Mouse (Mus musculus) bone marrow, adult 2 months (tissue): ENCODE results near the gene Lcn12. TPM values are rescaled to one million over a fixed set of nuclear protein-coding genes. Genes with fewer than 3 reads are reported as not detected.

Experiments used
- H3K27ac ChIP-seq: fragments of 200-500 bp; 2 replicates; pipeline ENCODE4 v1.5.1; 2012; ENCODE audit warnings: low read depth, mild to moderate bottlenecking, control low read depth, inconsistent platforms, low read length; ENCODE audit not compliant: control insufficient read depth, poor library complexity, insufficient read depth
- H3K4me1 ChIP-seq: fragments of 200-500 bp; 2 replicates; pipeline ENCODE4 v1.6.1; 2011; ENCODE audit warnings: low read length; ENCODE audit not compliant: control insufficient read depth, insufficient read depth
- H3K4me3 ChIP-seq: fragments of 200-500 bp; replicated peaks from 2 replicates; pipeline ENCODE3; 2011; ENCODE audit warnings: mild to moderate bottlenecking, low read depth, low read length, control low read depth; ENCODE audit not compliant: control insufficient read depth
- CTCF ChIP-seq: fragments of 200-500 bp; IDR thresholded peaks from 2 replicates; pipeline ENCODE4 v1.5.1; 2011; ENCODE audit warnings: low read length, control low read depth; ENCODE audit not compliant: control insufficient read depth, insufficient read depth
- POLR2A ChIP-seq: fragments of 200-500 bp; IDR thresholded peaks from 2 replicates; pipeline ENCODE4 v1.6.1; 2011; ENCODE audit warnings: low read depth, mild to moderate bottlenecking, control low read depth, low read length, borderline replicate concordance; ENCODE audit not compliant: control insufficient read depth
- WGBS: fragments of 180-500 bp; shearing (Covaris S2); methylation state at CpG from one replicate; pipeline ENCODE4 v1.1.7; 2018; 5-methylcytosine and 5-hydroxymethylcytosine counted together
- polyA plus RNA-seq: library from polyadenylated mRNA; stranded (reverse); fragments of >200 nt; gene quantifications from 2 replicates; pipeline ENCODE4 v1.2.4, GENCODE M21; 2011; ENCODE audit warnings: low replicate concordance; ENCODE audit not compliant: missing spikeins, insufficient read depth, insufficient read length

Lcn12 gene
- polyA plus RNA-seq, 1 experiment: not detected

DNA sequence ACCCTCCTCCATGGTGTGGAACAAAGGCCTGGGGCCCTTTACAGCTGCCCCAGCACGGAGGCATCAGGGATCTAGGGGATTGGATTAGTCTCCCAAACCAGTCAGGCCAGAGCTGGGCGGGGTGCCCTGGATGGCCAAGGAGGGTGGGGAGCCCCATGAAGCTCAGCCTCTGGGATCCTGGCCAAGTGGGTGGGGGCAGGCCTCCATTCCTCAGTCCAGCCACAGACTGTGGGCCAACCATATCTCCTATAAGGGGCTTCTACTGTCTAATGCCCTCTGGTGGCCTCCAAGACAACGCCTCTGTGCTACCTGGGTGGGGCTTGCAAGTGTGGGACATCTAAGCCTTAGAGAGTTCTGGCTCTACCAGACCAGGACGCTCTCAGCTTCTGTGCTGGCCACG is 34.8 kb downstream of the Lcn12 start:
- TF ChIP-seq POLR2A (no peak), CTCF (no peak)
- H3K27ac ChIP-seq: no peak overlapping the region
- H3K4me3 ChIP-seq: no peak overlapping the region
- peaks cover 4% of the 10 kb centered on the region; the same call in 1 of the 2 replicates for H3K4me1 ChIP-seq
- 74% methylated on average over 5 of the region's 5 CpGs for WGBS

DNA sequence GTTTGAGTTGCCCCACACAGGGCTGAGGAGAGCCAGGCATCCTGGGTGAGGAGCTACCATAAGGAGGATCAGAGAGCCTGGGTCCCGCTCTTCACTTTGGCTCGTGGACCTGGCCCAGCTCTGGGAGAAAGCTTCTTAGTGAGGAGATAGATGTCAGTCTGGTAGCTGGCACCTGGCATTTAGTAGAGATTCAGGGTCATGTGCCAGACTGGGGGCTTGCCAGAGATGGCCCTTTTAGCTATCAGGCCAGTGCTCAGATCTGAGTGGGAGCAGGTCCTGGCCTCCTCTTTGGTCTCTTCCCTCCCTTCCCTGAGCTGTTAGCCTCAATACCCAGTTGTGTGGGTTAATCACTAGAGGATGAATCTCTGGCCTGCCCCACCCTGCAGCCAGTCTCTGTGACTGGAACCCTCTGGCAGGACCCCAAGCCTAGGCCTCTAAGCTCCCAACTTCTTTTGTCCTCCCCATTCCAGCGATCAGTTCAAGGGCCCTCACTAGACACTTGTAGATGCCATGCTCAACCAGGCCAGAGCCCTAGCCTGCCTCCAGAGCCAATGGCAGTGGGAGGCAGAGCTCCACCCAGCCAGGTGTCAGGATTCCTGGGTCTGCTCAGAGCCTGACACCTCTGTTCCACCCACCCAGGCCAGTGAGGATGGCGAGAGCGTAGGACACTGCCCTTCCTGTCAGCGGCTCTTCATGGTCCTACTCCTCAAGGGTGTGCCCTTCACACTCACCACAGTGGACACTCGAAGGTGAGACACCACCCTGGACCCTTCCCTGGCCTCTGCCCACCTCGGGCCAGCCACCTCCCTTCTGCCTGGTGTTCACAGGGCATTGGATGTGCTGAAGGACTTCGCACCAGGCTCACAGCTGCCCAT is 36.5 kb downstream of the Lcn12 start:
- WGBS: 81% methylated on average over 9 of the region's 9 CpGs
- H3K4me1 ChIP-seq: peaks cover 4% of the 10 kb centered on the region; the same call in 1 of the 2 replicates
- no peak overlapping the region for H3K4me3 ChIP-seq
- H3K27ac ChIP-seq: no peak overlapping the region
- no peak for TF ChIP-seq CTCF
- TF ChIP-seq POLR2A: no peak

DNA sequence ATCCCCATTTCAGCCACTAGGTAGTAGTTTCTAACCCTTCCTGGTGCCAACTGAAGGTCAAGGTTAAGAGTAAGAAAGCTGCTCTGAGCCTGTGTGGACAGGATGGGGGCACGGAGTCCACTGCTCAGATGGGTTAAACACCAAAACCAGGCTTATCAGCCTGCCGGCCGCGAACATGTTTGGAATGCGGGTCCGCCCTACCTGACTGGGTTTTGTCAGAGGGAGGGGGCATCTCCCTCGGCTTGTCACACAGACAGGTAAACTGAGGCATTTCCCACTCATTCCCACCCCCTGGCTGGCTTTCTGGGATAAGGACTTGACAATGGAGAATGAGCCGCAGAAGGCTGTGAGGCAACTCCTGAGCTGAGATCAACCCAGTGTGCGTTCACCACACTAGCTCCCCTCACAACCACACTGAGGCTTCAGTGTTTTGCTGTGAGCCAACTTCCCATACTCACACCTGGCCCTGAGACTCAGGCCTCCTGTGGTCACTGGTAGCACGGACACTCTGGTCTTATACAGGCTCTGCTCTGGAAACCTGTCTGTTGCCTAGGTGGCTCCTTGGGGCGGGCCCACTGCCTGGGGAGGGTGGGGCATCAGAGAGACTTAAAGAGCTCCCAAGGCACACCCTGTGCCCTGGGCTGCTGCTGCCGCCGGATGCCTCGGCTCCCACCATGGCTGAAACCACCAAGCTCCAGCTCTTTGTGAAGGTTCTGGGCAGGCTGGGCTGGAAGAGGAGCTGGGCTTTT is 37.3 kb downstream of the Lcn12 start, which contains the start of gene Clic3:
TSS of gene Clic3 (plus strand) at position 634 of the 749 bp plus-strand sequence.
- H3K4me3 ChIP-seq: no peak within 1 kb of the TSS
- H3K4me1 ChIP-seq: peaks cover 1% of the 10 kb centered on the region; the same call in 1 of the 2 replicates
- TF ChIP-seq POLR2A: no peak
- no peak for TF ChIP-seq CTCF
- no peak within 1 kb of the TSS for H3K27ac ChIP-seq
- 75% methylated on average over 14 of the region's 14 CpGs for whole genome bisulfite sequencing

DNA sequence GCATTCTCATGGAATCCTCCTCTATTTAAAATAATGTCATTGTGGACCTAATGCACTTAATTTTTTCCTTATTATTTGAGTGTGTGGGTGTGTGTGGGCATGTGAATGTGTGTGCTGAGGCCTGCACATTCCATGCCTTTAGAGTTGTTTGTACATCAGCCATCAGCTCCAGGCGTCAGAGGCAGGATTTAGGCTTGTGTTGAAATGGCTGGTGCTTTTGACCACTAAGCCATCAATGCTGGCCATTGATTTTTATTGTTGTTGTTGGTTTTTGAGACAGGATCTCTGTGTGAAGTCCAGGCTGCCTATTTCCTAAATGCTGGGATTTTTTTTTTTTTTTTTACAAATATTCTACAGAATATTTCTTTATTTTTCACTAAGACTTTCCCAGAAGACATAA is 40.8 kb downstream of the Lcn12 start:
- 60% methylated on average over 1 of the region's 1 CpGs for WGBS
- no peak overlapping the region for H3K4me3 ChIP-seq
- TF ChIP-seq POLR2A (no peak), CTCF (no peak)
- no peaks in the 10 kb centered on the region for H3K4me1 ChIP-seq
- H3K27ac ChIP-seq: no peak overlapping the region

DNA sequence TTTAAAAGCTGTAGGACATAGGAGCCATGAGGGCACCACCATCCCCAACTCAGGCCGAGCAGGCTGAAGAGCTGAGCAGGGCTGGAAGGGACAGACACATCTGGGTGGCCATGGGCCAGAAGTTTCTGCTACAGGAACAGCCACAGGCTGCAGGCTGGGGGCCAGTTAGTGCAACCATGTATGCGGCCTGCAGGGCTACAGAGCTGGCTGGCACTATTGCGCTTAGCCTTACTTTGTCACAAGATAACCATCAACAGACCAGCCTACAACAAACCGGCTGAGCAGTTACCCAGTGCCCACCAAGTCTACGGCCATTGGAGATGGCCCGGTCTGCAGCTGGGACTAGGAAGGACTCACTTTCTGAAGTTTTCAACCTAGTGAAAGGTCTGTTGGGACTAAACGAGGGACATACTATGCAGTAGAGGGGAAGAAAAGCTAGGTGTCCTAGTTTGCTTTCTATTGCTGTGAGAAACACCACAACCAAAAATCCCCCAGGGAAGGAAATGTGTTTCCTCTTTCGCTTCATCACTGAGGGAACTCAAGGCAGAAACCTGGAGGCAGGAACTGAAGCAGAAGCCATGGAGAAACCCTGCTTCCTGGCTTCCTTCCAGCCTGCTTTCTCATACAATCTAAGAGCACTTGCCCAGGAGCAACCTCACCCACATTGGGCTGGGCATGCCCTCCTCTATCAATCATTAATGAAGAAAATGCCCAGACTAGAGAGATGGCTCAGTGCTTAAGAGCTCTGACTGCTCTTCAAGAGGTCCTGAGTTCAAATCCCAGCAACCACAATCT is 42.7 kb downstream of the Lcn12 start:
- WGBS: 25% methylated on average over 8 of the region's 8 CpGs
- Histone ChIP-seq H3K27ac (no peak overlapping the region), H3K4me3 (no peak overlapping the region), H3K4me1 (no peaks in the 10 kb centered on the region)
- TF ChIP-seq POLR2A: no peak
- no peak for TF ChIP-seq CTCF

DNA sequence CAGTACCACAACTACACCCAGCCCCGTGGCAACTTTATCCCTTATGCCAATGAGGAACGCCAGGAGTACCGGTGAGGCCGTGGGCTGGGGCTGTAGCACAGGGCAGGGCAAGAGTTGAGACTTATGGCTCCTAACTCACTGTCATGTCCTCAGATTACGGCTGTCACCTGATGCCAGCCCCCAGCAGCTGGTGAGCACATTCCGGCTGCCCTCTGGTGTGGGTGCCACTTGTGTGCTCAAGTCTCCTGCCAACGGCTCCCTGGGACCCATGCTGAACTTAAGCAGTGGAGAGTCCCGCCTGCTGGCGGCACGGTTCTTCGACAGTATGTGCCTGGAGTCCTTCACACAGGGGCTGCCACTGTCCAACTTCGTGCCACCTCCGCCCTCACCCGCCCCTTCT is 51.0 kb downstream of the Lcn12 start:
- H3K4me1 ChIP-seq: no peaks in the 10 kb centered on the region
- no peak overlapping the region for H3K27ac ChIP-seq
- H3K4me3 ChIP-seq: no peak overlapping the region
- TF ChIP-seq CTCF (no peak), POLR2A (no peak)
- WGBS: 85% methylated on average over 14 of the region's 14 CpGs

DNA sequence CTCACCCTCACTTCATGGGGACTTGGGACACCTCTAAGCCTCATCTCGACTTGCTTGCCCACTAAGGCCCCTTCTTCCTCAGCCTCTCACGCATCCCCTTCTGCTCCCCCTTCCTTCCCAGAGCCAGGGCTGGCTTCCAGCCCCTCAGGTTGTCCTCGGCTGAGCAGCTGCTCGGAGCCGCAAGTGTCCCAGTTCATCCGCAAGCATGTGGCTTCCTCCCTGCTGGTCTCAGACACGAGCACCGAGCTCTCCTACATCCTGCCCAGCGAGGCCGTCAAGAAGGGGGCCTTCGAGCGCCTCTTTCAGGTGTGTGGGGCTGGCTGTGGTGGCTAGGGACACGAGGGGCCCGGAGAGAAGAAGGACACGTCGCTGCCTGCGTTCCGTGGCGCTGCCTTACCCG is 52.6 kb downstream of the Lcn12 start:
- Histone ChIP-seq H3K27ac (no peak overlapping the region), H3K4me3 (no peak overlapping the region), H3K4me1 (no peaks in the 10 kb centered on the region)
- 88% methylated on average over 20 of the region's 20 CpGs for WGBS
- TF ChIP-seq CTCF (no peak), POLR2A (no peak)

Other genes with a start within 250 kb of the Lcn12 start
- 9.9 and 22.3 TPM in 2 replicates for gene AL732309.1, start 247.0 kb downstream of the Lcn12 start, polyA plus RNA-seq
- 5.0 and 15.6 TPM in 2 replicates for gene Tmem203, start 238.5 kb downstream of the Lcn12 start, polyA plus RNA-seq
- gene Tprn, start 231.3 kb downstream of the Lcn12 start, polyA plus RNA-seq: 1.4 and 17.5 TPM in 2 replicates
- gene Ssna1, start 221.5 kb downstream of the Lcn12 start, polyA plus RNA-seq: 48.8 and 65.8 TPM in 2 replicates
- gene Anapc2, start 221.4 kb downstream of the Lcn12 start, polyA plus RNA-seq: 20.1 and 34.3 TPM in 2 replicates
- not detected in 2 replicates for gene Tmem210, start 205.8 kb downstream of the Lcn12 start, polyA plus RNA-seq
- not detected in 2 replicates for gene Lrrc26, start 204.0 kb downstream of the Lcn12 start, polyA plus RNA-seq
- 5.0 TPM in 1 of 2 replicates, not detected in the other for gene Grin1, start 174.7 kb downstream of the Lcn12 start, polyA plus RNA-seq
- 25.9 and 33.0 TPM in 2 replicates for gene Man1b1, start 161.6 kb downstream of the Lcn12 start, polyA plus RNA-seq
- gene Dpp7, start 137.6 kb downstream of the Lcn12 start, polyA plus RNA-seq: 22.8 and 29.5 TPM in 2 replicates
- 20.1 and 62.6 TPM in 2 replicates for gene Uap1l1, start 128.2 kb downstream of the Lcn12 start, polyA plus RNA-seq
- 13.7 and 27.3 TPM in 2 replicates for gene Sapcd2, start 121.6 kb downstream of the Lcn12 start, polyA plus RNA-seq
- 0.54 TPM in 1 of 2 replicates, not detected in the other for gene Entpd2, start 98.0 kb downstream of the Lcn12 start, polyA plus RNA-seq
- 3.4 and 22.4 TPM in 2 replicates for gene Npdc1, start 94.6 kb downstream of the Lcn12 start, polyA plus RNA-seq
- 3.4 and 17.9 TPM in 2 replicates for gene Fut7, start 70.6 kb downstream of the Lcn12 start, polyA plus RNA-seq
- gene Abca2, start 65.2 kb downstream of the Lcn12 start, polyA plus RNA-seq: 5.0 and 15.0 TPM in 2 replicates
- gene Clic3, start 37.1 kb downstream of the Lcn12 start, polyA plus RNA-seq: not detected in 2 replicates
- 42.2 and 114 TPM in 2 replicates for gene Paxx, start 32.8 kb downstream of the Lcn12 start, polyA plus RNA-seq
- 9.3 TPM in 1 of 2 replicates, not detected in the other for gene Ptgds, start 23.9 kb downstream of the Lcn12 start, polyA plus RNA-seq
- gene Fbxw5, start 6.8 kb upstream of the Lcn12 start, polyA plus RNA-seq: 18.5 and 30.4 TPM in 2 replicates
- gene C8g, start 7.8 kb upstream of the Lcn12 start, polyA plus RNA-seq: 1.6 and 6.2 TPM in 2 replicates
- 14.5 and 22.7 TPM in 2 replicates for gene Traf2, start 53.0 kb upstream of the Lcn12 start, polyA plus RNA-seq
- 46.6 and 73.8 TPM in 2 replicates for gene Edf1, start 63.9 kb upstream of the Lcn12 start, polyA plus RNA-seq
- 1.1 and 9.7 TPM in 2 replicates for gene Mamdc4, start 80.9 kb upstream of the Lcn12 start, polyA plus RNA-seq
- 12.3 and 16.4 TPM in 2 replicates for gene Phpt1, start 81.3 kb upstream of the Lcn12 start, polyA plus RNA-seq
- gene Ajm1, start 87.8 kb upstream of the Lcn12 start, polyA plus RNA-seq: 0.34 and 0.92 TPM in 2 replicates
- 33.4 and 38.2 TPM in 2 replicates for gene Rabl6, start 114.6 kb upstream of the Lcn12 start, polyA plus RNA-seq
- gene Ccdc183, start 123.8 kb upstream of the Lcn12 start, polyA plus RNA-seq: not detected in 2 replicates
- 17.3 and 20.9 TPM in 2 replicates for gene Tmem141, start 128.1 kb upstream of the Lcn12 start, polyA plus RNA-seq
- 14.7 and 28.0 TPM in 2 replicates for gene Fcna, start 134.1 kb upstream of the Lcn12 start, polyA plus RNA-seq
- gene Lcn8, start 159.2 kb upstream of the Lcn12 start, polyA plus RNA-seq: not detected in 2 replicates
- not detected in 2 replicates for gene Lcn5, start 164.0 kb upstream of the Lcn12 start, polyA plus RNA-seq
- gene Lcn6, start 182.9 kb upstream of the Lcn12 start, polyA plus RNA-seq: not detected in 2 replicates
- gene Lcn10, start 188.8 kb upstream of the Lcn12 start, polyA plus RNA-seq: not detected in 2 replicates
- not detected in 2 replicates for gene Obp2a, start 206.1 kb upstream of the Lcn12 start, polyA plus RNA-seq
- 4.1 and 6.7 TPM in 2 replicates for gene Bmyc, start 212.8 kb upstream of the Lcn12 start, polyA plus RNA-seq
- gene Obp2b, start 243.1 kb upstream of the Lcn12 start, polyA plus RNA-seq: not detected in 2 replicates